In genomic region chr3:152668239-152668638, GRCm38 (mm10) we compare ENCODE assay signal across 9 mouse cellular contexts. TPM values are rescaled to one million over a fixed set of nuclear protein-coding genes. Genes with fewer than 3 reads are reported as not detected.
DNase-seq lines count a peak whose midpoint lies in the region; ATAC-seq lines count a peak whose summit lies in the region.
"Had no signal": no experiment of that assay in that cellular context is flagged by ENCODE, and none has a peak within 500 bp of the region (broad histone marks: within the 10 kb centered on the region; RNA-seq: fewer than 3 reads in every experiment).

TSS of gene Ak5 (minus strand) at chr3:152668360.

- WGBS in heart, embryonic 14.5 days: 27% methylated on average over 1 of the region's 5 CpGs
- WGBS in hindbrain, embryonic 13.5 days: 28% methylated on average over 1 of the region's 5 CpGs
- under 1% methylated on average over 5 of the region's 5 CpGs for WGBS in liver, embryonic 15.5 days (ENCODE audit: insufficient replicate concordance)

- no peak for DNase-seq in heart, adult 18-20 months
- peak; percentile 26 for DNase-seq in Muller cell, postnatal 12 days (ENCODE audit: inconsistent ontology term)
- DNase-seq in cerebellum, postnatal 14 days: no peak
- no peak for DNase-seq in urinary bladder, postnatal 36 days (ENCODE audit: low spot score in 2 of 2)

- peak within 1 kb of the TSS; percentile 55 for H3K9ac ChIP-seq in heart, embryonic 14.5 days (ENCODE audit: low read length)
- H3K9ac ChIP-seq in hindbrain, embryonic 13.5 days: peak within 1 kb of the TSS; percentile 78
- no peak within 1 kb of the TSS for H3K9ac ChIP-seq in liver, embryonic 15.5 days

- no peaks in the 10 kb centered on the region for H3K9me3 ChIP-seq in heart, embryonic 14.5 days (ENCODE audit: control insufficient read depth, low read length)
- H3K9me3 ChIP-seq in hindbrain, embryonic 13.5 days: no peaks in the 10 kb centered on the region
- no peaks in the 10 kb centered on the region for H3K9me3 ChIP-seq in liver, embryonic 15.5 days (replicated peaks)

- peak within 1 kb of the TSS; percentile 56 for H3K4me3 ChIP-seq in heart, embryonic 14.5 days (ENCODE audit: control insufficient read depth in 1 of 2, insufficient read depth in 1 of 2, low read depth in 1 of 2, low read length in 2 of 2)
- peak within 1 kb of the TSS; percentile 58 for H3K4me3 ChIP-seq in hindbrain, embryonic 13.5 days
- H3K4me3 ChIP-seq in liver, embryonic 15.5 days (replicated peaks): peak within 1 kb of the TSS; percentile 28

- no peaks in the 10 kb centered on the region for H3K36me3 ChIP-seq in heart, embryonic 14.5 days (ENCODE audit: control insufficient read depth, insufficient read depth, low read length)
- H3K36me3 ChIP-seq in hindbrain, embryonic 13.5 days: no peaks in the 10 kb centered on the region
- no peaks in the 10 kb centered on the region for H3K36me3 ChIP-seq in liver, embryonic 15.5 days (replicated peaks)

- no peak within 1 kb of the TSS for H3K27ac ChIP-seq in heart, embryonic 14.5 days (replicated peaks in 1 of 2; ENCODE audit: control insufficient read depth in 1 of 2, insufficient read depth in 1 of 2, low read depth in 2 of 2, low read length in 2 of 2)
- no peak within 1 kb of the TSS for H3K27ac ChIP-seq in hindbrain, embryonic 13.5 days
- no peak within 1 kb of the TSS for H3K27ac ChIP-seq in liver, embryonic 15.5 days (replicated peaks)

- peak within 1 kb of the TSS; percentile 97 for H3K4me2 ChIP-seq in heart, embryonic 14.5 days (ENCODE audit: low read length)
- peak within 1 kb of the TSS; percentile 98 for H3K4me2 ChIP-seq in hindbrain, embryonic 13.5 days
- peak within 1 kb of the TSS; percentile 50 for H3K4me2 ChIP-seq in liver, embryonic 15.5 days

- peaks cover 31% of the 10 kb centered on the region for H3K27me3 ChIP-seq in heart, embryonic 14.5 days (ENCODE audit: control insufficient read depth, insufficient read depth, low read length)
- peaks cover 45% of the 10 kb centered on the region for H3K27me3 ChIP-seq in hindbrain, embryonic 13.5 days
- H3K27me3 ChIP-seq in liver, embryonic 15.5 days: peaks cover 64% of the 10 kb centered on the region

- H3K4me1 ChIP-seq in heart, embryonic 14.5 days (ENCODE audit: control insufficient read depth in 2 of 2, insufficient read depth in 2 of 2, low read length in 2 of 2): peaks cover 4 to 9% of the 10 kb centered on the region in 2 experiments; a peak in 3 of 4 replicates
- peaks cover 10% of the 10 kb centered on the region for H3K4me1 ChIP-seq in hindbrain, embryonic 13.5 days (replicated peaks)
- H3K4me1 ChIP-seq in liver, embryonic 15.5 days (replicated peaks): no peaks in the 10 kb centered on the region; the same call in 1 of the 2 replicates

- ATAC-seq in heart, embryonic 14.5 days (ENCODE audit: insufficient number of reproducible peaks, insufficient read depth, low FRiP score, low read depth): no peak
- peak; percentile 70 for ATAC-seq in hindbrain, embryonic 13.5 days (ENCODE audit: low FRiP score)
- no peak for ATAC-seq in liver, embryonic 15.5 days (ENCODE audit: insufficient read depth)
- ATAC-seq in megakaryocyte-erythroid progenitor cell, adult 5-6 weeks (replicated peaks; ENCODE audit: low FRiP score, low TSS enrichment, poor library complexity, severe bottlenecking): no peak

RNA-seq across cellular contexts. Expression of gene Ak5, which starts in this region (rescaled TPM):
- 0.93 and 1.0 TPM in 2 replicates for polyA plus RNA-seq in heart, embryonic 14.5 days (2014; fragmentation: Nextera tagmentation; extraction: Ambion mirVana)
- not detected for total RNA-seq in heart, adult 18-20 months (2021)
- polyA plus RNA-seq in hindbrain, embryonic 13.5 days (2015; fragmentation: Nextera tagmentation; extraction: Ambion mirVana): 5.6 and 7.0 TPM in 2 replicates
- polyA plus RNA-seq in liver, embryonic 15.5 days (2015; fragmentation: Nextera tagmentation; extraction: Ambion mirVana): 0.14 and 0.20 TPM in 2 replicates
- not detected in 2 replicates for total RNA-seq in megakaryocyte-erythroid progenitor cell, adult 5-6 weeks (2014; fragmentation: Nextera tagmentation)
- total RNA-seq in megakaryocyte-erythroid progenitor cell, adult 5-6 weeks (2017): 0.34 TPM in 1 of 2 replicates, not detected in the other
- total RNA-seq: granulocyte monocyte progenitor cell, adult 5-6 weeks had no signal
